Mouse (Mus musculus): ENCODE data around the gene Tsc22d3.
"Not testable (repeated sequence)": the region's sequence is repeated elsewhere in the genome, so short reads cannot be mapped to it uniquely, and the experiment has no call there.

Gene Tsc22d3

DNA sequence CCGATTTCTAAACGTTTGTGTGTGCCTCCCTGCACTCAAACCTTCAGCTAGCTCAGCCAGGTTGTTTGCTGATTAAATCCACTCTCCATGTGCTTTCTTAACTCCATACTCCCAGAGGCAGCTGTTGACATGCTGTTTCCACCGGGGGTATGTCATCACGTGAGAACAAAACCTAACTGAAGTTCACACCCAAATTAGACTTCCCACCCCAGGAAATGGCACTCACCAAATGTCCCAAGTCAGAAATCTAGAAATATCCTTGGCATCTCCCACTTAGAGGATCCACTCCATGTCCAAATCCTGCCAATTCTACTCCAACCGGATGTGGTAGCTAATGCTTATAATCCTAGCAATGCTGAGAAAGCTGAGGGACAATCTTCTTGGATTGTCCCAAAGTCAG, 100.2 kb downstream of the Tsc22d3 start:
- no peak for DNase-seq (ENCODE audit: low spot score)

DNA sequence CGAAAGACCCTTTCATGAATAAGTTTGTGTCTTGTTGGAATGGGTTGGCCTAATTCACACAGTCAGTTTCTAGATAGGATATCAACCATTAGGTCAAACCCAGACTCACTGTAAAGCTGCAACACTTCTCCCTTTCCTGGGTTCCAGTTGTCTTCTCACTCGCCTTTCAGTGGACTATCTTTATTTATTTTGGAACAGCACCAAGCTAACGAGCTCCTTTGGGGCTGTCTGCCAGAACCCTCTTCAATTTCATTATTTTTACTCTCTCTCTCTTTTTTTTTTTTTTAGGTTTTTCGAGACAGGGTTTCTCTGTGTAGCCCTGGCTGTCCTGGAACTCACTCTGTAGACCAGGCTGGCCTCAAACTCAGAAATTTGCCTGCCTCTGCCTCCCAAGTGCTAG, 102.0 kb downstream of the Tsc22d3 start:
- DNase-seq (ENCODE audit: low spot score): not testable (repeated sequence)

DNA sequence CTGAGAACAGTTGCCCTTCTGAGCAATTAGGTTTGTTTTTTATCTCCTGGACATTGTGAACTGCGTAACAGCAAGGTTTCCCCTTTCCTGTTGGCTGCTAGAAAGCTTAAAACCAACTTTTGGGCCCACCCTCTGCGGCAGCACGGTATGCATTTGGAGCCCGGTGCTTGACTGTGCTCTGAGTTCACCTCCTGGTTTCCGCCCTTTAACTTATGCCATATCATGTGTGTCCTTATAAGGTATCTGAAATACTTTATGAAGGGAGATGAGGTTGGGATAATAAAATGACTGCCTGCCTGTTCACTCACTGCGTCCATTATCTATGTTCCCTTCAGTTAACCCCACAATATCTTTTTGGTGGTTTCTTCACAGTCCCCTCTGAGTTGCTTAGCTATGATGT, 106.3 kb downstream of the Tsc22d3 start:
- no peak for DNase-seq (ENCODE audit: low spot score)

DNA sequence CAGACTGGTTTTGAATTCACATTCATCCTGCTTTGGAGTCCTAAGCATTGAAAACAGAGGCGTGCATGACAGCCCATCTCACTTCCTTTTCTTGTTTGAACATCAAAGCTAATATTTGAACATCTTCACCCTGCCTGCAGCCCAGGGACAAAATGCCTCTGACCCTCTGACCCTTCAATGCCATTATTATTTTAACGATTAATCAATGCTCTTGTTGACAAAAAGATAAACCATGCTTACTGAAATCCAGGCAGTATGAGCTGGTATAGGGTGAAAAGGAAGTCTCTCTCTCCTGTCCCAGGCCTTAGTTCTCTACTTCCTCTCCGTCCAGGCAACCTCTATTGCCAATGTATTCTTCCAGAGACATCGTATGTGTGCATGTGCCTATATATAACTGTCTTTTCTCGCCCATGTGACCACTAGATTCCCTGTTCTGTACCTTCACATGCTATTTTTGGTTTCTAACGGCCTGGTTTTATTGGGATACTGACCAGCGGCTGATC, 106.9 kb downstream of the Tsc22d3 start:
- DNase-seq (ENCODE audit: low spot score): no peak

DNA sequence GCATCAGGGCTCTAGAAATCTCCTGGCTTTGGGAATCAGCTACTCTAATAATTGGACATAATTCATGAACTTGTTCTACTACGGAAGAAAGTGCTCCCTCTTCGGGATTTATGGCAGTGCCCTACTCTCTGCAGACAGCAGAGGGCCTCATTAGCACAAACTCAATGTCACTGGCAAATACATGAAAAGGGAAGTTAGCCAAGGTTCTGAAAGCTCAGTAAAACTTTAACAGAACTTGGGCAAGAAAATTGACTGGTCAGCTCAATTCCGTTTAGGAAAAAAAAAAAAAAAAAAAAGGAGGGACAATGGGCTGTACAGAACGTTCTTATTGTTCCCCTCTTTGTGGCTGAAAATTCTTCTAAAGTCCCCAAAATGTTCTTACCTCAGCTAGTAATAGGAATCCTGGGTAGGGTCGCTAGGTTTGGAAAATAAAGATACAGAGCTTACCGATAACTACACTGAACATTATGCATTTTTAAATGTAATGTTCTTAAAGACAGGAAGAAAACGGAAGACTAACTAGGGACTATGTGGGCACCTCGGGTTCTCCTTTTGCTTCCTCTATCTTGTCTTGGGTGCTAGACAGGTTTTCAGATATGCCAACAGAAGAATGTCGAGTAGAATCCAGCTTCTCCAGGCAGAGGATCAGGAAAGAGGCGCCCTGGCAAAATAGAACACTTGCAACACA, 108.4 kb downstream of the Tsc22d3 start:
- no peak for DNase-seq (ENCODE audit: low spot score)

DNA sequence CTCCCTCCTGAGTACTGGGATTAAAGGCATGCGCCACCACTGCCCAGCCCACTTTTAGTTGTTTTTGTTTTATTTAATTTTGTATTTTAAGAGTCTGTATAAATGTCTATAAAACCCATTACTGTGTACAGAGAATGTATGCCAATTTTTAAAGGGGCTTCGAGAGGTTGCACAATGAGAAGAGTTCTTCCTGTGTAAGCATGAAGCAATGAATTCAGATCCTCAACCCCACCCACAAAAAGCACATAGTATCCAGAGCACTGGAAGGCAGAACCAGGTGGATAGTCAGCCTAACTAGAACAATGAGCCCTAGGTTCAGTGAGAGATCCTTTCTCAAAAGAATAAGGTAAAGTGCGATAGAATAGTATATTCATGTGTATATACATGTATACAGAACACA, 110.3 kb downstream of the Tsc22d3 start:
- DNase-seq (ENCODE audit: low spot score): no peak

Measured in urinary bladder, postnatal 25 days (tissue).